Mouse (Mus musculus) erythroid progenitor cell, adult 5-6 weeks (primary cell): ENCODE data around the gene Micall1. TPM values are rescaled to one million over a fixed set of nuclear protein-coding genes. Genes with fewer than 3 reads are reported as not detected.

Source experiments
- ATAC-seq: replicated peaks from 2 replicates; pipeline ENCODE4 v1.8.0; 2016; ENCODE audit warnings: moderate number of reproducible peaks, mild to moderate bottlenecking, moderate TSS enrichment, inconsistent platforms; ENCODE audit not compliant: poor library complexity, low FRiP score, severe bottlenecking
- total RNA-seq, 2 experiments: library from RNA; stranded (forward) in 1 of 2; stranded (reverse) in 1 of 2; fragments of 150-400 nt in 1 of 2; fragments of 186-747, 209-891 nt in 1 of 2; gene quantifications; 2 replicates each; pipeline versions ENCODE4 v1.2.3 to v1.2.4; 2015 to 2017; ENCODE audit warnings: low replicate concordance in 2 of 2

Micall1 gene
- total RNA-seq, 2 experiments from 2014 or later: 4.1 TPM; not detected in 1

DNA sequence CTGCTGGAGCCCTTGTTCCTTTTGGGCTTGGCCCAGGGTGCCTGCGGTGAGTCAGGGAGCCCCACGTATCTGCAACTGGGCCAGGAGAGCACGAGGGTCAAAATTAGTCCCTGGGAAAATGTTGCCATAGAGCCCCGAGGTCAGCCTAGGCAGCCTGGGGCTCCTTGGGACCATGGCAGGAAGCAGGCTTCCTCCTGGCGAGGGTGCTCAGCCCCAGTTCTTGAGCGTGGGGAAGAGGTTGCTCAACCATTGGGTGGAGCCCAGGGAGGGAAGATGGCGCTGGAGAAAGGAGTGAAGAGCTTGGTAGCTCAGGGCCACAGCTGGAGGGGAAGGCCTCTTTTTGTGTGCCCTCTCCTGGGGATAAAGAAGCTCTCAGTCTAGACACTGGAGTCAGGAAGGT is 53.6 kb downstream of the Micall1 start:
- no peak for ATAC-seq

GRCm38 (mm10) chr15:79162822-79163221 is 54.1 kb downstream of the Micall1 start:
- no peak for ATAC-seq

- no peak for ATAC-seq
Measured at GRCm38 (mm10) chr15:79164251-79164650, 55.6 kb downstream of the Micall1 start.

- ATAC-seq: no peak
Measured at GRCm38 (mm10) chr15:79165140-79165539, 56.4 kb downstream of the Micall1 start, which contains the start of gene Sox10. TSS of gene Sox10 (minus strand) at chr15:79165240.

- no peak for ATAC-seq
Measured at GRCm38 (mm10) chr15:79166712-79167111, 58.0 kb downstream of the Micall1 start.

- ATAC-seq: no peak
Measured at GRCm38 (mm10) chr15:79176905-79177304, 68.2 kb downstream of the Micall1 start.

- ATAC-seq: no peak
Measured at GRCm38 (mm10) chr15:79185213-79185612, 76.5 kb downstream of the Micall1 start.

Other genes with a start within 250 kb of the Micall1 start
- 22.0 and 25.2 TPM in 2 replicates for gene Gga1, start 231.7 kb upstream of the Micall1 start, total RNA-seq (2015; ENCODE audit: low replicate concordance)
- gene Gga1, start 231.7 kb upstream of the Micall1 start, total RNA-seq (2017; ENCODE audit: low replicate concordance): 3.5 and 6.0 TPM in 2 replicates
- gene Gm49510, start 209.2 kb upstream of the Micall1 start, total RNA-seq (2015; ENCODE audit: low replicate concordance): 1.3 TPM in 1 of 2 replicates, not detected in the other
- not detected in 2 replicates for gene Gm49510, start 209.2 kb upstream of the Micall1 start, total RNA-seq (2017; ENCODE audit: low replicate concordance)
- 17.7 and 21.4 TPM in 2 replicates for gene Sh3bp1, start 209.1 kb upstream of the Micall1 start, total RNA-seq (2015; ENCODE audit: low replicate concordance)
- gene Sh3bp1, start 209.1 kb upstream of the Micall1 start, total RNA-seq (2017; ENCODE audit: low replicate concordance): 0.26 and 7.1 TPM in 2 replicates
- 0.72 and 2.1 TPM in 2 replicates for gene Pdxp, start 195.0 kb upstream of the Micall1 start, total RNA-seq (2015; ENCODE audit: low replicate concordance)
- gene Pdxp, start 195.0 kb upstream of the Micall1 start, total RNA-seq (2017; ENCODE audit: low replicate concordance): 1.4 TPM in 1 of 2 replicates, not detected in the other
- 66.7 and 92.6 TPM in 2 replicates for gene Lgals1, start 182.2 kb upstream of the Micall1 start, total RNA-seq (2015; ENCODE audit: low replicate concordance)
- 67.5 and 70.4 TPM in 2 replicates for gene Lgals1, start 182.2 kb upstream of the Micall1 start, total RNA-seq (2017; ENCODE audit: low replicate concordance)
- 12.6 and 22.6 TPM in 2 replicates for gene Nol12, start 174.0 kb upstream of the Micall1 start, total RNA-seq (2015; ENCODE audit: low replicate concordance)
- gene Nol12, start 174.0 kb upstream of the Micall1 start, total RNA-seq (2017; ENCODE audit: low replicate concordance): 6.8 and 11.2 TPM in 2 replicates
- 40.7 and 72.8 TPM in 2 replicates for gene Triobp, start 161.2 kb upstream of the Micall1 start, total RNA-seq (2015; ENCODE audit: low replicate concordance)
- gene Triobp, start 161.2 kb upstream of the Micall1 start, total RNA-seq (2017; ENCODE audit: low replicate concordance): 46.2 and 61.3 TPM in 2 replicates
- 13.7 and 21.4 TPM in 2 replicates for gene H1f0, start 80.4 kb upstream of the Micall1 start, total RNA-seq (2015; ENCODE audit: low replicate concordance)
- gene H1f0, start 80.4 kb upstream of the Micall1 start, total RNA-seq (2017; ENCODE audit: low replicate concordance): 16.7 and 19.7 TPM in 2 replicates
- gene Galr3, start 67.0 kb upstream of the Micall1 start, total RNA-seq (2015; ENCODE audit: low replicate concordance): not detected in 2 replicates
- not detected in 2 replicates for gene Galr3, start 67.0 kb upstream of the Micall1 start, total RNA-seq (2017; ENCODE audit: low replicate concordance)
- gene Ankrd54, start 46.0 kb upstream of the Micall1 start, total RNA-seq (2015; ENCODE audit: low replicate concordance): 64.9 and 75.0 TPM in 2 replicates
- gene Ankrd54, start 46.0 kb upstream of the Micall1 start, total RNA-seq (2017; ENCODE audit: low replicate concordance): 37.3 and 66.5 TPM in 2 replicates
- gene Eif3l, start 33.7 kb upstream of the Micall1 start, total RNA-seq (2015; ENCODE audit: low replicate concordance): 50.1 and 69.2 TPM in 2 replicates
- 47.1 and 47.9 TPM in 2 replicates for gene Eif3l, start 33.7 kb upstream of the Micall1 start, total RNA-seq (2017; ENCODE audit: low replicate concordance)
- gene Polr2f, start 32.1 kb downstream of the Micall1 start, total RNA-seq (2015; ENCODE audit: low replicate concordance): 15.1 and 32.7 TPM in 2 replicates
- 17.0 and 20.3 TPM in 2 replicates for gene Polr2f, start 32.1 kb downstream of the Micall1 start, total RNA-seq (2017; ENCODE audit: low replicate concordance)
- not detected in 2 replicates for gene 1700088E04Rik, start 32.4 kb downstream of the Micall1 start, total RNA-seq (2015; ENCODE audit: low replicate concordance)
- gene 1700088E04Rik, start 32.4 kb downstream of the Micall1 start, total RNA-seq (2017; ENCODE audit: low replicate concordance): not detected in 2 replicates
- gene Sox10, start 56.3 kb downstream of the Micall1 start, total RNA-seq (2015; ENCODE audit: low replicate concordance): not detected in 2 replicates
- not detected in 2 replicates for gene Sox10, start 56.3 kb downstream of the Micall1 start, total RNA-seq (2017; ENCODE audit: low replicate concordance)
- gene Pick1, start 120.3 kb downstream of the Micall1 start, total RNA-seq (2015; ENCODE audit: low replicate concordance): 2.9 and 3.4 TPM in 2 replicates
- 1.9 TPM in 1 of 2 replicates, not detected in the other for gene Pick1, start 120.3 kb downstream of the Micall1 start, total RNA-seq (2017; ENCODE audit: low replicate concordance)
- gene Gm49486, start 120.5 kb downstream of the Micall1 start, total RNA-seq (2015; ENCODE audit: low replicate concordance): not detected in 2 replicates
- not detected in 2 replicates for gene Gm49486, start 120.5 kb downstream of the Micall1 start, total RNA-seq (2017; ENCODE audit: low replicate concordance)
- not detected in 2 replicates for gene Slc16a8, start 145.9 kb downstream of the Micall1 start, total RNA-seq (2015; ENCODE audit: low replicate concordance)
- gene Slc16a8, start 145.9 kb downstream of the Micall1 start, total RNA-seq (2017; ENCODE audit: low replicate concordance): not detected in 2 replicates
- not detected in 2 replicates for gene Baiap2l2, start 176.6 kb downstream of the Micall1 start, total RNA-seq (2015; ENCODE audit: low replicate concordance)
- not detected in 2 replicates for gene Baiap2l2, start 176.6 kb downstream of the Micall1 start, total RNA-seq (2017; ENCODE audit: low replicate concordance)
- gene Pla2g6, start 219.5 kb downstream of the Micall1 start, total RNA-seq (2015; ENCODE audit: low replicate concordance): 3.8 and 4.3 TPM in 2 replicates
- gene Pla2g6, start 219.5 kb downstream of the Micall1 start, total RNA-seq (2017; ENCODE audit: low replicate concordance): 2.1 and 7.5 TPM in 2 replicates
- gene Maff, start 237.7 kb downstream of the Micall1 start, total RNA-seq (2015; ENCODE audit: low replicate concordance): not detected in 2 replicates
- gene Maff, start 237.7 kb downstream of the Micall1 start, total RNA-seq (2017; ENCODE audit: low replicate concordance): not detected in 2 replicates